Mouse (Mus musculus) bone marrow macrophage, adult 2 months (primary cell): ENCODE measurements around the gene Garem2. TPM values are rescaled to one million over a fixed set of nuclear protein-coding genes. Genes with fewer than 3 reads are reported as not detected.

Experiments
- H3K27ac ChIP-seq: 2 replicates; pipeline ENCODE4 v1.5.1; 2012; ENCODE audit warnings: low read depth, low read length; ENCODE audit not compliant: insufficient read depth
- H3K4me1 ChIP-seq: 2 replicates; pipeline ENCODE4 v1.6.1; 2012; ENCODE audit warnings: low read length; ENCODE audit not compliant: control insufficient read depth, insufficient read depth
- H3K4me3 ChIP-seq: 2 replicates; pipeline ENCODE4 v1.5.1; 2012; ENCODE audit warnings: mild to moderate bottlenecking, low read length, moderate library complexity; ENCODE audit not compliant: insufficient read depth
- CTCF ChIP-seq: IDR thresholded peaks from 2 replicates; pipeline ENCODE4 v1.5.1; 2012; ENCODE audit warnings: low read depth, mild to moderate bottlenecking, low read length, moderate library complexity
- POLR2A ChIP-seq: IDR thresholded peaks from 2 replicates; pipeline ENCODE4 v1.6.1; 2012; ENCODE audit warnings: mild to moderate bottlenecking, low read depth, low read length, borderline replicate concordance
- polyA plus RNA-seq: library from polyadenylated mRNA; stranded (reverse); fragments of >200 nt; gene quantifications from 2 replicates; pipeline ENCODE4 v1.2.4, GENCODE M21; 2012; ENCODE audit not compliant: missing spikeins, insufficient read depth, insufficient read length

Garem2 gene
- polyA plus RNA-seq, 1 experiment: not detected

GRCm38 (mm10) chr5:30095731-30096130, 9.2 kb upstream of the Garem2 start:
- Histone ChIP-seq H3K4me1 (no peaks in the 10 kb centered on the region), H3K27ac (no peak overlapping the region), H3K4me3 (no peak overlapping the region)
- TF ChIP-seq CTCF (no peak), POLR2A (no peak)

DNA sequence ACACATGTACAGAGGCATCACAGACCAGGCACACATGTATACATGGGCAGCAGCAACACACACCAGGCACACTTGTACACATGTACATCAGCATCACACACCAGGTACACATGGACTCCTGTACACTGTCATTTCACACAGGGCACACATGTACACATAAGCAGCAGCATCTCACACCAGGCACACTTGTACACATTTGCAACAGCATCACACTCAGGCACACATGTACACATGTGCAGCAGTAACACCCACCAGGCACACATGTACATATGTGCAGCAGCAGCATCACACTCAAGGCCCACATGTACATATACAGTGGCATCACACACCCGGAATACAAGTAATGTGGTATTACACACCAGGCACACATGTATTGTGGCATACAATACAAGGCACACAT, 6.7 kb upstream of the Garem2 start:
- Histone ChIP-seq H3K4me1 (no peaks in the 10 kb centered on the region), H3K4me3 (no peak overlapping the region), H3K27ac (no peak overlapping the region)
- no peak for TF ChIP-seq CTCF
- TF ChIP-seq POLR2A: no peak

DNA sequence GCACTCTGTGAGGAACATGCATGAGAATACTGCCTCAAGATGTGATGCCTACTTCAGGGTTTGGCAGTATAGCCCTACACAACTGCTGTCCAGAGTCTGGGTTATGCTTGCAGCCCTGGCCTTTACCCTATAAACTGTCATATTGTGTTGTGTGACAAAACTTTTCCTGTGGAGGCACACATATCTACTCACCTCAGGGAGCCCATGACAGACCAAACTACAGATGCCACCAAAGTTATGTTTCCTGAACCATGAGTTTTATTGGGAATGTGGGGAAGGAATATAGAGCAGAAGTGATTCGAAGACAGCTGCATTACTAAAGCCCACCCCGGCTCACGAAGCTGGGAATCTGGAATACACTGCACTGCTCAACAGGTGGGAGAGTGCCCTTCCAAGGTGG, 1.6 kb upstream of the Garem2 start:
- TF ChIP-seq POLR2A: no peak
- TF ChIP-seq CTCF: no peak
- H3K4me3 ChIP-seq: no peak overlapping the region
- no peaks in the 10 kb centered on the region for H3K4me1 ChIP-seq
- H3K27ac ChIP-seq: no peak overlapping the region

GRCm38 (mm10) chr5:30104339-30104738, 622 bp upstream of the Garem2 start:
- Histone ChIP-seq H3K4me1 (no peaks in the 10 kb centered on the region), H3K4me3 (no peak overlapping the region), H3K27ac (no peak overlapping the region)
- TF ChIP-seq POLR2A (no peak), CTCF (peak; percentile 39; the same call in 1 of the 2 replicates)

GRCm38 (mm10) chr5:30105668-30106300, 823 bp downstream of the Garem2 start, which contains the start of gene 3110082J24Rik:
3110082J24Rik (minus strand) TSS chr5:30106086.
- no peak within 1 kb of the TSS for H3K4me3 ChIP-seq

DNA sequence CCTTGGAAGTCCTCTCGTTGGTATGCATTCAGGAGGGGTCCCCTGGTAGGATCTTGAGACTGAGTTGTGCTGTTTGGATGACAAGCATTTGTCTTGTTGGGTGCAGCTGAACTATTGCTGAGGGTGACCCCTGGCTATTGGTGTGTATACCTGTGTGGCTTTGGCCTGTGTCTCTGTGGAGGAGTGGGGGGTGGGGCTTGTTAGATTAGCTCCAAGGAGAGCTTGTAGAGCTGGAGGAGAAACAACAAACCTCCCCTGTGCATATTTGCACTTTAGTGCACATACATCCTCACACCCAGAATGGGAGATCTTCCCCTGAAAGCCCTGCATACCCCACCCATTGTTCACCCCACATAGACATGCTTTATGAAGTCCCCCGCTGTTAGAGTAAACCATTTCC, 1.8 kb downstream of the Garem2 start:
- Histone ChIP-seq H3K4me1 (no peaks in the 10 kb centered on the region), H3K27ac (no peak overlapping the region), H3K4me3 (no peak overlapping the region)
- TF ChIP-seq POLR2A (no peak), CTCF (no peak)

More at GRCm38 (mm10) chr5:30105668-30106300, 823 bp downstream of the Garem2 start, which contains the start of gene 3110082J24Rik:
- TF ChIP-seq CTCF (no peak), POLR2A (no peak)
- no peaks in the 10 kb centered on the region for H3K4me1 ChIP-seq
- H3K27ac ChIP-seq: no peak within 1 kb of the TSS

- no peak overlapping the region for H3K4me3 ChIP-seq
- H3K4me1 ChIP-seq: no peaks in the 10 kb centered on the region
- TF ChIP-seq POLR2A (no peak), CTCF (no peak)
- no peak overlapping the region for H3K27ac ChIP-seq
Observed at GRCm38 (mm10) chr5:30107186-30107585, 2.2 kb downstream of the Garem2 start.

DNA sequence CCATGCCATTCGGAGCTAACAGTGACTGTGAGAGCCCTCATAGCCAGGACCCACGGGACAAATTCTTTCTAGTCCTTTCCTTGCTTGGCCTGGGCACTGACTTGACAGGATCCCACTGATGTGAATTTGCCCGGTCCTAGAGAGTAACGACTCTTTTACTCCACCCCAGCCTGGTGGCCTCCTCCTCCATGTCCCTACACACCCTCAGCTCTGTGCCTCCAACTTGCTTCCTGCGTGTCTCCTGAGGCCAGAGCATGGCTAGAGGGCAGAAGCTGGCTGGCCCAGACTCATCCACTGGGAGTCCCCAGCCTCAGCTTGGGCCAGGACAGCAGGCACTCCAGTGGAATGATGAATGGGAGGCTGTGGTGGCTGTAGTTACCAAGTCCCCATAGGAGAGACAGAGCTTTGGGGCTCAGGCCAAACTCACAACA, 2.7 kb downstream of the Garem2 start:
- no peak overlapping the region for H3K27ac ChIP-seq
- TF ChIP-seq POLR2A: no peak
- TF ChIP-seq CTCF: no peak
- no peak overlapping the region for H3K4me3 ChIP-seq
- no peaks in the 10 kb centered on the region for H3K4me1 ChIP-seq

GRCm38 (mm10) chr5:30108233-30108632, 3.3 kb downstream of the Garem2 start:
- no peak overlapping the region for H3K27ac ChIP-seq
- no peaks in the 10 kb centered on the region for H3K4me1 ChIP-seq
- no peak overlapping the region for H3K4me3 ChIP-seq
- TF ChIP-seq POLR2A: no peak
- no peak for TF ChIP-seq CTCF

GRCm38 (mm10) chr5:30109899-30110298, 4.9 kb downstream of the Garem2 start:
- Histone ChIP-seq H3K4me1 (no peaks in the 10 kb centered on the region), H3K4me3 (no peak overlapping the region), H3K27ac (no peak overlapping the region)
- TF ChIP-seq CTCF (no peak), POLR2A (no peak)

- Histone ChIP-seq H3K4me1 (no peaks in the 10 kb centered on the region), H3K27ac (no peak overlapping the region), H3K4me3 (no peak overlapping the region)
- TF ChIP-seq POLR2A (no peak), CTCF (no peak)
Observed at GRCm38 (mm10) chr5:30110371-30111060, 5.6 kb downstream of the Garem2 start.
